Mouse (Mus musculus): ENCODE data around the gene Atxn1.

The Atxn1 gene

GRCm38 (mm10) chr13:45902457-45902856 lies 62.4 kb downstream of the Atxn1 start:
- no peak for DNase-seq (ENCODE audit: low spot score in 2 of 2)

DNA sequence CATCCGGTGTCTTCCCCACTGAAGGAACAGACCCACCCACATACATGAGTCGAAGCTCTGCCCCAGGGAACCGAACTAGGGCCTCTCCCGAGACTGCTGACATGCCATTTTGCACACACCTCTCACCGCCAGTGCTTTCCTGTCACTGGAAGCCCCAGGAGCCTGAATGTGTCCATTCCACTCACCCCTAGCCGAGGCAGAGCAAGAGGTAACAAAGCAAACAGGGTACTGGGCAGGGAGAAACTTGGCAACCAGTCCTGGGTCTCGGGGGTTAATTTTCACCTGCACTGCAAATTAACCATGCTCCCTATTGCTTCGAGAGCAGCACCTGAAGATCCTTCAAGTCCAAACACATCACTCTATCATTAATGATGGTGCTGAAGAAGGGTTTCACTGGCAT lies 64.0 kb downstream of the Atxn1 start:
- no peak for DNase-seq (ENCODE audit: low spot score in 2 of 2)

- no peak for DNase-seq (ENCODE audit: low spot score in 2 of 2)
Measured at GRCm38 (mm10) chr13:45897571-45897970, 67.2 kb downstream of the Atxn1 start.

DNA sequence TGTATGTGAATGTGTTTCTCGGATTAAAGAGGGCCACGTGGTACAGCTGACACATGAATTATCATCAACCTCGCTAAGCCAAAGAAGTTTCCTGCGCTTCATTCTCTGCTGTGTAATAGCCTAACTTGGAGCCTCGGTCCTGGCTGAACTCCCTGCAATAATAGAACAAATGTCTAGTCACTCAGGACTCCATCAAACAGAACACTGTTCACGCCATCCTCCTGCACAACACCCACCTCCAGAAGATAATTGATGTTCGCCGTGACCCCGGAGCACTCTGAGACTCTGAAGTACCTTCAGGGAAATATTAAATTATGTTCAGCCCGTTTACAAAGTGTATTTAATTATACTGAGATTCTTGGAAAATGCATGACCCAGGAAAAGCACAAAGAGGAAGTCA lies 70.0 kb downstream of the Atxn1 start:
- DNase-seq (ENCODE audit: low spot score in 2 of 2) = no peak

DNA sequence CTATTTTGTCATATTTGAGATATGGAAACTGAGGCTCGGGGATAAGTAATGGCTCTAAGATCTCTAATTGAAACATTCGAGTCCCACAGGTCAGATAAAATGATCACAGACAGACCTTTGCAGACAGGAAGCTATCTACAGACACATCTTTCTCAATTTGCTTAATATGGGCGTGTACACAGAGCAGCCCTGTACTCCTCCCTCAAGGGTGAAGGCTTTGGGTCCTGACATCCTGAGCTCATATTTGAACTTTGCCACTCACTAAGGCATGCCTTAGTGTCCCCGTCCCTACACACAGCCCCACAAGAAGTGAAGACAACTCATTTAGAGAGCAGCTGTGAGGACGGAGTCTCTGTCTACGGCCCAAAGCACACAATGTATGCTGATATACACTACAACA lies 70.6 kb downstream of the Atxn1 start:
- DNase-seq (ENCODE audit: low spot score in 2 of 2) = no peak

- DNase-seq (ENCODE audit: low spot score in 2 of 2) = no peak
Measured at GRCm38 (mm10) chr13:45891073-45891472, 73.7 kb downstream of the Atxn1 start.

DNA sequence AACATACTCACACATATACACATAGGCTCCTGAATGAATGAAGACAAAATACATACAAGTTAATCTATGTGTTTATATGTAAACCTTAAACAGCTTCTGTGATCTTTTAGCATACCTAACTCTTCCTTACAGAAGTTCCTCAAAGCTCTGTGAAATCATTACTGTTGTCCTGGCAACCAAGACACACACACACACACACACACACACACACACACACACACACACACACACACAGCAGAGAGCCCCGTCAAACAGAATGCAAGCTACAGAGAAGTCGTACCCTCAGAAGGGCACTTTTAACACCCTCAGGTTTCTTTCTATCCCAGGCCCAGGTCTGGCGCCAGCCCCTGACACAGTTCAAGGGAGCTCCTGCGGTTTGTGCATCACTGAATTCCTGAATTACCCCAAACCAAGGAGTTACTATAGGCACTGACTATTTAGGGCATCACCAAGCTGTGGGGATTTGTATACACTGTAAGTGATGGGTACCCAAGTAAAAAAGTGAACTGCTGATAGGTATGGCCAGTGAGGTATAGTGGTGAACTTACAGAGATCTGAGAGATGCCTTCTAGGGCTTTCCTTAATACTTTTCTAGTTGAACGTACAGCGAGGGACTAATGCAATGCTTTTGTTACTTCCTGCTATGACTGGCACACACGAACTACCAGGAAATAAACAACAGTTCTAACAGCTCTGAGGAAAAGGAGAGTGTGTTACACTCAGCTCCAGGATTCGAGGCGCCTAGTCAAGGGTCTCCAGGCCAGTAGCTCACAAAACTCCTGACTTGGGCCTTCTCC lies 75.7 kb downstream of the Atxn1 start:
- DNase-seq (ENCODE audit: low spot score in 2 of 2) = no peak

DNA sequence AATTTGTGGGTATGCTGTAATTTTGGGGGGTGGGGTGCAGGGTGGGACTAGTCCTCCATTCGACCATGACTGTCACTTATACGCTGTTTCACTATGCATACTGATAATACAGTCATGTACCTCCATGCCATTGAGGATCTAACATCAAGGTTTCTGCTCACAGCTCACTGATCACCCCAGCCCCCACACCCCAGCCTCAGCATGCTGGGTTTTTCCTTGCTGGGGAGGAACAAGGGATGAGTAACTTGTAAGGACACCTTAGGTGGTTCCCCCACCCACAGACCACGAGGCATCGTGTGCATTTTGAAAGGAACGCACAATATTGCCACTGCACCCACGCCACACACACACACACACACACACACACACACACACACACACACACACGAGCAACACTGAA lies 79.9 kb downstream of the Atxn1 start:
- DNase-seq (ENCODE audit: low spot score in 2 of 2) = no peak

DNA sequence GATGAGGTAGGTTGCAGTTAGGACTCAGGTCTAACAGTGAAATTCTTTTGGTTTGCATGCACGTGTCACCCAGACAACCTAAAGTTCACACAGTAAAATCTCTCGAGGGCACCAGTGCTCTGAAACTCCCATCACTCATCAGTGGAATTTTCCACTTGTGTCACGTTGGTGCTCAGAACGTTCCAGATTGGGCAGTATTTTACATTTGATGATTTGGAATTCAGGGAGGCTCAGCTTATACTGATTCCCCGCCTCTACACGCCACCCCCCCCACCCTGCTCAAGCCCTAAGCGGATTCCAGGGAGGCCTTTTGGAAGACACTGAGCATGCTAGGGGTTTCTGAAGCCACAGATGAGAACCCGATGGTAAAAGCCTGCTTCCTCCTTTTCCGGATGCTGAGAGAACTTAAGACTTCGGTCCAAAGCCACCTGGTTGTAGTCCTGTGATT lies 81.0 kb downstream of the Atxn1 start:
- no peak for DNase-seq (ENCODE audit: low spot score in 2 of 2)

DNA sequence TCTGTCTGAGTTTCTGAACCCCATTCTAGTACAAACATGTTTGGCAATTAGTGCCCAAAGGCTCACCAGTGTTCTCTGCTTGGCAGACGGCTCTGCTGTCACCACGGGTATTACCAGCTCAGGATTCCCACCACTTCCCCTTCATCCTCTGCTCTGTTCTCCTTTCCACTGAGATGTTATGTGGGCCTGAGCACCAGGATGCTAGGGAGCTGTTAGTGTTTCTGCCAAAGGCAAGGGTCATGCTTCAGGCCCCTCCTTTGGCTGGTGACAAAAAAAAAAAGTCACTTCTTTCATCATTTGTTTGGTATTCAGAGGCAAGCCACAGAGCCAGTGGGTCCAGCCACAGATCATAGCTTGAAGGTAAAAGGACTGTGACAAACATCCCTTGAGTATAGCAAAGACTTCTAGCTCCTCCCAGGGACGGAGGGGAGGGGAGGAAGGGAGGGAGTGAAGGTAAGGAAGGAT lies 81.8 kb downstream of the Atxn1 start:
- no peak for DNase-seq (ENCODE audit: low spot score in 2 of 2)

GRCm38 (mm10) chr13:45880543-45880845 lies 84.3 kb downstream of the Atxn1 start:
- no peak for DNase-seq (ENCODE audit: low spot score in 2 of 2)

GRCm38 (mm10) chr13:45879746-45880542 lies 84.9 kb downstream of the Atxn1 start:
- no peak for DNase-seq (ENCODE audit: low spot score in 2 of 2)

GRCm38 (mm10) chr13:45876939-45877338 lies 87.9 kb downstream of the Atxn1 start:
- DNase-seq (ENCODE audit: low spot score in 2 of 2) = no peak

GRCm38 (mm10) chr13:45876368-45876760 lies 88.4 kb downstream of the Atxn1 start:
- no peak for DNase-seq (ENCODE audit: low spot score in 2 of 2)

DNA sequence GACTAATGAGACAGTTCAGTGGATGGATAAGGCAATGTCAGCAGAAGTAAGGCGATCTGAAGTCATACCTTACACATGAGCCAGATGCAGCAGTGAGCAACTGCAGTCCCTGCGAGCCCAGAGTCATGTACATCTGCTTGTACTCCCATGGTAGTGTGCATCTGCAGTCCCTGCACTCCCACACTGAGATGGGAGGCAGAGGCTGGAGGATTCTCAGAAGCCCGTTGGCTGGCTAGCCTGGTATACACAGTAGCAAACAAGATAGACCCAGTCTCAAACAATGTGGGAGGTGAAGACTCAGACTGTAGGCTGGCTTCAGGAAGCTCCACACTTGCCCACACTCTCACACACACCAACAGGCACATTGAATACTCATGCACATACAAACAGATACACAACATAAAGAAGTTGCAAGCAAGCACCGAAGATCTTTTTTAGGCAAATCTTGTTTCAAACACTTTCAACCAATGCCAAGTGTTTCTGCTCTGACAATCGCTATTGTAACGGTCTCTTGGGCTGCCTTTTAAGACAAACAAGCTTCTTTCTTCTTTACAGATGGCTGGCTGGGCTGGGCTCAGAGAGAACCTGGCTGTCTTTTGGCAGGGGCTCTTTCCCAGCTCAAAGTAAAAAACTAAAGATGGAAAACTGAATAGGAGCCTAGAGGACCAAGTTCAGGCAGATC lies 89.0 kb downstream of the Atxn1 start:
- no peak for DNase-seq (ENCODE audit: low spot score in 2 of 2)

DNA sequence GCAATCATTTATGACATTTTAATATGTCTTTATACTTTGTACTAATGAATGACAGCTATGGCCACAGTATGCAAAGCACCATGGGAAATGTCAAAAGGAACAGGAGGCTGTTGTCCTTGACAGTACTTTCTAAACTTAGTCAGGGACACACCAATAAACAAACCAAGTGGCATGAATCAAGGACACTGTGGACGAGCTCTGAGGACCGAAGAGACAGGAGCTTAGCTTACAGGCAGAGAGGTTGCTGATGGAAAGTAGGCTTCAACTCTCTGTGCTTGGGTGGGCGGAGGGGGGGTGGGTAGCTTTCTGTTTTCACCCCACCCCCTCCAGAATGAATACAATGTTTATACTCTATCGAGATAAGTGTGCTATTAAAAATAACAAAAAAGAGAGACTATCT lies 90.6 kb downstream of the Atxn1 start:
- no peak for DNase-seq (ENCODE audit: low spot score in 2 of 2)

DNA sequence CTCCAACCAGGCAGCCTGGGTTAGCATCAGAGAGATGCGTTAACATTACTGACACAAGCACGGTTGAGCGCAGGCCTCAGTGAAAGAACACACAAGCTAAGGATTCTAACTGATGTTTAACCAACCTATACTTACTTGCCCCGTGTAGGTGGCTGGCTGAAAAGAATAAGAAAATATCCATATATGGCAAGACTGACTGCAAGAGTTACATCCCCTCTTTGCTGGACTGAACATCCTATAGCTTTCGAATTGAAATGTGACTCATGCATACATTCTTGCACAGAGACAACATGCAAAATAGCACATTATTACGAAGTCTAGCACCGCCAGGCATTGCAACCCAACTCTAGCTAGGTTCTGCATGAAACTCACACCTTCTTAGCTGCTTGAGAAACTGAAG lies 91.8 kb downstream of the Atxn1 start:
- no peak for DNase-seq (ENCODE audit: low spot score in 2 of 2)

GRCm38 (mm10) chr13:45872041-45872746 lies 92.6 kb downstream of the Atxn1 start:
- no peak for DNase-seq (ENCODE audit: low spot score in 2 of 2)

GRCm38 (mm10) chr13:45871554-45871953 lies 93.3 kb downstream of the Atxn1 start:
- no peak for DNase-seq (ENCODE audit: low spot score in 2 of 2)

DNA sequence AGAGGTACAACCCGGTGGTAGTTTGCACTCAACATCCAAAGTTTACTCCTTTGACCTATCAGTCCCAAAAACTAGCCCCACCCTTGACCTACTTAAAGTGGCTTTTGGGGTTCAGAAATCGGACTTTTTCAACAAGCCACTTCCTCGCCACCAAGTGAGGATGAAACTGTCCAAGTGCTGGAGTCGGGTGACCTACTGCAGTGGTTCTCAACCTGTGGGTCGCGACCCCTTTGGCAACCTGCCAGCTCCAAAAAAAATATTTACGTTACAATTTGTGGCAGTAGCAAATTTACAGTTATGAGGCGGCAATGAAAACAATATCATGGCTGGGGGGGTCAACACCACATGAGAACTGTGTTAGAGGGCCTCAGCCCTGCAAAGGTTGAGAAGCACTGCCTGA lies 95.9 kb downstream of the Atxn1 start:
- no peak for DNase-seq (ENCODE audit: low spot score in 2 of 2)

GRCm38 (mm10) chr13:45867273-45867672 lies 97.5 kb downstream of the Atxn1 start:
- DNase-seq (ENCODE audit: low spot score in 2 of 2) = no peak

All from frontal cortex, postnatal 25 days (tissue).